Mouse (Mus musculus): Measurements from ENCODE around the gene Ltb4r1. TPM values are rescaled to one million over a fixed set of nuclear protein-coding genes. Genes with fewer than 3 reads are reported as not detected.
"Not testable (repeated sequence)": the region's sequence is repeated elsewhere in the genome, so short reads cannot be mapped to it uniquely, and the experiment has no call there.

The Ltb4r1 gene
- polyA plus RNA-seq, 1 experiment, result 0.75 TPM

GRCm38 (mm10) chr14:55745861-55746237 is 19.9 kb upstream of the Ltb4r1 start:
- WGBS, result under 1% methylated on average over 31 of the region's 31 CpGs
- Histone ChIP-seq H3K27me3 (replicated peaks; ENCODE audit: control insufficient read depth, insufficient read depth, low read length) (no peaks in the 10 kb centered on the region), H3K27ac (ENCODE audit: insufficient read depth, low read depth, low read length) (no peak overlapping the region), H3K4me1 (ENCODE audit: control insufficient read depth, insufficient read depth, low read length) (peaks cover 10% of the 10 kb centered on the region), H3K36me3 (ENCODE audit: control insufficient read depth, insufficient read depth, low read length) (no peaks in the 10 kb centered on the region; the same call in 1 of the 2 replicates), H3K4me3 (ENCODE audit: insufficient read depth, low read depth, low read length) (peak overlapping the region; percentile 65)
- TF ChIP-seq CTCF (conservative IDR thresholded peaks at IDR 0.05; ENCODE audit: insufficient read depth, insufficient read length, low read depth, low read length) (no peak), POLR2A (IDR thresholded peaks at IDR 0.05; ENCODE audit: low read depth, low read length) (no peak)
- no peak for DNase-seq

- Histone ChIP-seq H3K27me3 (replicated peaks; ENCODE audit: control insufficient read depth, insufficient read depth, low read length) (no peaks in the 10 kb centered on the region), H3K4me3 (ENCODE audit: insufficient read depth, low read depth, low read length) (no peak overlapping the region), H3K4me1 (ENCODE audit: control insufficient read depth, insufficient read depth, low read length) (peaks cover 10% of the 10 kb centered on the region), H3K27ac (ENCODE audit: insufficient read depth, low read depth, low read length) (no peak overlapping the region), H3K36me3 (ENCODE audit: control insufficient read depth, insufficient read depth, low read length) (peaks cover 2% of the 10 kb centered on the region; the same call in 1 of the 2 replicates)
- TF ChIP-seq POLR2A (IDR thresholded peaks at IDR 0.05; ENCODE audit: low read depth, low read length), result no peak
- TF ChIP-seq CTCF (conservative IDR thresholded peaks at IDR 0.05; ENCODE audit: insufficient read depth, insufficient read length, low read depth, low read length), result no peak
- no peak for DNase-seq
- 88% methylated on average over 10 of the region's 10 CpGs for WGBS
Measured at GRCm38 (mm10) chr14:55747051-55747847, 18.5 kb upstream of the Ltb4r1 start.

GRCm38 (mm10) chr14:55757566-55757965 is 8.2 kb upstream of the Ltb4r1 start:
- DNase-seq, result no peak
- WGBS, result 42% methylated on average over 6 of the region's 6 CpGs
- no peaks in the 10 kb centered on the region for H3K27me3 ChIP-seq (replicated peaks; ENCODE audit: control insufficient read depth, insufficient read depth, low read length)

GRCm38 (mm10) chr14:55758363-55758784 is 7.4 kb upstream of the Ltb4r1 start, which contains the start of gene Cideb:
Cideb (minus strand) TSS chr14:55758458.
- Histone ChIP-seq H3K27me3 (replicated peaks; ENCODE audit: control insufficient read depth, insufficient read depth, low read length) (no peaks in the 10 kb centered on the region), H3K4me1 (ENCODE audit: control insufficient read depth, insufficient read depth, low read length) (peaks cover 14% of the 10 kb centered on the region; the same call in 1 of the 2 replicates), H3K27ac (ENCODE audit: insufficient read depth, low read depth, low read length) (peak within 1 kb of the TSS; percentile 92), H3K4me3 (ENCODE audit: insufficient read depth, low read depth, low read length) (peak within 1 kb of the TSS; percentile 63), H3K36me3 (ENCODE audit: control insufficient read depth, insufficient read depth, low read length) (no peaks in the 10 kb centered on the region)
- 6% methylated on average over 8 of the region's 8 CpGs for WGBS
- peak; percentile 93 for DNase-seq
- TF ChIP-seq POLR2A (IDR thresholded peaks at IDR 0.05; ENCODE audit: low read depth, low read length), result no peak
- TF ChIP-seq CTCF (conservative IDR thresholded peaks at IDR 0.05; ENCODE audit: insufficient read depth, insufficient read length, low read depth, low read length), result peak; percentile 64

More at GRCm38 (mm10) chr14:55757566-55757965, 8.2 kb upstream of the Ltb4r1 start:
- peak overlapping the region; percentile 52 for H3K4me3 ChIP-seq (ENCODE audit: insufficient read depth, low read depth, low read length)
- no peaks in the 10 kb centered on the region for H3K36me3 ChIP-seq (ENCODE audit: control insufficient read depth, insufficient read depth, low read length)
- H3K27ac ChIP-seq (ENCODE audit: insufficient read depth, low read depth, low read length), result peak overlapping the region; percentile 72
- H3K4me1 ChIP-seq (ENCODE audit: control insufficient read depth, insufficient read depth, low read length), result peaks cover 14% of the 10 kb centered on the region; the same call in 1 of the 2 replicates
- TF ChIP-seq POLR2A (IDR thresholded peaks at IDR 0.05; ENCODE audit: low read depth, low read length) (no peak), CTCF (conservative IDR thresholded peaks at IDR 0.05; ENCODE audit: insufficient read depth, insufficient read length, low read depth, low read length) (no peak)

GRCm38 (mm10) chr14:55760156-55760555 is 5.6 kb upstream of the Ltb4r1 start:
- H3K36me3 ChIP-seq (ENCODE audit: control insufficient read depth, insufficient read depth, low read length); H3K27ac ChIP-seq (ENCODE audit: insufficient read depth, low read depth, low read length); H3K4me3 ChIP-seq (ENCODE audit: insufficient read depth, low read depth, low read length); H3K27me3 ChIP-seq (replicated peaks; ENCODE audit: control insufficient read depth, insufficient read depth, low read length): not testable (repeated sequence)
- peak; percentile 74 for TF ChIP-seq CTCF (conservative IDR thresholded peaks at IDR 0.05; ENCODE audit: insufficient read depth, insufficient read length, low read depth, low read length)
- H3K4me1 ChIP-seq (ENCODE audit: control insufficient read depth, insufficient read depth, low read length), result peaks cover 14% of the 10 kb centered on the region; the same call in 1 of the 2 replicates
- peak; percentile 93 for DNase-seq
- under 1% methylated on average over 6 of the region's 6 CpGs for WGBS

GRCm38 (mm10) chr14:55761163-55761562 is 4.6 kb upstream of the Ltb4r1 start, which contains the start of gene Ltb4r2:
Ltb4r2 (plus strand) TSS chr14:55761428.
- no peak for DNase-seq
- Histone ChIP-seq H3K36me3 (ENCODE audit: control insufficient read depth, insufficient read depth, low read length) (no peaks in the 10 kb centered on the region), H3K4me1 (ENCODE audit: control insufficient read depth, insufficient read depth, low read length) (peaks cover 14% of the 10 kb centered on the region; the same call in 1 of the 2 replicates), H3K27me3 (replicated peaks; ENCODE audit: control insufficient read depth, insufficient read depth, low read length) (no peaks in the 10 kb centered on the region), H3K4me3 (ENCODE audit: insufficient read depth, low read depth, low read length) (peak within 1 kb of the TSS; percentile 81), H3K27ac (ENCODE audit: insufficient read depth, low read depth, low read length) (peak within 1 kb of the TSS; percentile 17; the same call in 1 of the 2 replicates)
- TF ChIP-seq CTCF (conservative IDR thresholded peaks at IDR 0.05; ENCODE audit: insufficient read depth, insufficient read length, low read depth, low read length), result no peak
- TF ChIP-seq POLR2A (IDR thresholded peaks at IDR 0.05; ENCODE audit: low read depth, low read length), result no peak
- 93% methylated on average over 6 of the region's 6 CpGs for WGBS
